12 mouse cellular contexts compared by ENCODE assay signal in genomic region chr2:71625298-71625902, GRCm38 (mm10).
A peak's percentile ranks its signal among the peaks of the same experiment; 100 is the strongest.
DNase-seq lines count a peak whose midpoint lies in the region; ATAC-seq lines count a peak whose summit lies in the region.
"Had no signal": no experiment of that assay in that cellular context is flagged by ENCODE, and none has a peak within 500 bp of the region (broad histone marks: within the 10 kb centered on the region; RNA-seq: fewer than 3 reads in every experiment).

No protein-coding gene starts in this region.

- H3K4me1 ChIP-seq in forebrain, embryonic 12.5 days, result peaks cover 51% of the 10 kb centered on the region
- peaks cover 40% of the 10 kb centered on the region for H3K4me1 ChIP-seq in hindbrain, embryonic 16.5 days (ENCODE audit: control insufficient read depth, insufficient read depth, low read depth, low read length)
- peaks cover 52% of the 10 kb centered on the region for H3K4me1 ChIP-seq in neural tube, embryonic 15.5 days
- peaks cover 26% of the 10 kb centered on the region for H3K4me1 ChIP-seq in kidney, embryonic 14.5 days (ENCODE audit: control insufficient read depth, insufficient read depth, low read length)

- peak; percentile 36; the same call in 1 of the 2 replicates for ATAC-seq in forebrain, embryonic 12.5 days (ENCODE audit: low FRiP score)
- ATAC-seq in hindbrain, embryonic 16.5 days, result peak; percentile 53
- ATAC-seq in neural tube, embryonic 15.5 days (ENCODE audit: low FRiP score), result no peak
- no peak for ATAC-seq in kidney, embryonic 14.5 days (ENCODE audit: low FRiP score, low TSS enrichment)
- ATAC-seq: intestine, postnatal 0 days had no signal

- H3K27me3 ChIP-seq in forebrain, embryonic 12.5 days, result no peaks in the 10 kb centered on the region
- no peaks in the 10 kb centered on the region for H3K27me3 ChIP-seq in hindbrain, embryonic 16.5 days (replicated peaks; ENCODE audit: control insufficient read depth, insufficient read depth, low read length)
- 0 out of 2 replicates have a peak, but pooled peaks cover 4% of the 10 kb centered on the region for H3K27me3 ChIP-seq in neural tube, embryonic 15.5 days (replicated peaks)
- H3K27me3 ChIP-seq in kidney, embryonic 14.5 days (ENCODE audit: control insufficient read depth, insufficient read depth, low read length), result no peaks in the 10 kb centered on the region; the same call in 1 of the 2 replicates

- peak; percentile 25 to 41 for DNase-seq in layer of hippocampus, adult 18-20 months (ENCODE audit: low spot score in 2 of 2)
- DNase-seq in layer of hippocampus, postnatal 25 days (ENCODE audit: extremely low spot score in 1 of 2, low spot score in 1 of 2), result no peak
- DNase-seq in thymus, postnatal 10 days (ENCODE audit: low spot score in 2 of 2), result no peak
- no peak for DNase-seq in embryo, embryonic 10 days (ENCODE audit: low spot score)
- DNase-seq: thymus, postnatal 25 days had no signal

- H3K9me3 ChIP-seq in forebrain, embryonic 12.5 days, result 0 out of 2 replicates have a peak, but pooled peaks cover 3% of the 10 kb centered on the region
- no peaks in the 10 kb centered on the region for H3K9me3 ChIP-seq in hindbrain, embryonic 16.5 days (ENCODE audit: control insufficient read depth, low read length)
- H3K9me3 ChIP-seq in neural tube, embryonic 15.5 days (replicated peaks), result no peaks in the 10 kb centered on the region
- 0 out of 2 replicates have a peak, but pooled peaks cover 2% of the 10 kb centered on the region for H3K9me3 ChIP-seq in kidney, embryonic 14.5 days (ENCODE audit: control insufficient read depth, low read length)
- H3K9me3 ChIP-seq: heart, embryonic 15.5 days had no signal

- H3K9ac ChIP-seq in forebrain, embryonic 12.5 days, result no peak overlapping the region
- H3K9ac ChIP-seq in hindbrain, embryonic 16.5 days (ENCODE audit: low read depth, low read length), result 0 out of 2 replicates have a peak overlapping the region, but pooled peaks have one; percentile 2
- no peak overlapping the region for H3K9ac ChIP-seq in neural tube, embryonic 15.5 days (replicated peaks)
- H3K9ac ChIP-seq in kidney, embryonic 14.5 days (ENCODE audit: low read depth, low read length), result no peak overlapping the region
- H3K9ac ChIP-seq: heart, embryonic 15.5 days; liver, embryonic 14.5 days had no signal

- 26% methylated on average over 7 of the region's 7 CpGs for WGBS in forebrain, embryonic 12.5 days
- 25% methylated on average over 7 of the region's 7 CpGs for WGBS in hindbrain, embryonic 16.5 days
- 33% methylated on average over 7 of the region's 7 CpGs for WGBS in neural tube, embryonic 15.5 days
- 72% methylated on average over 7 of the region's 7 CpGs for WGBS in kidney, embryonic 14.5 days

- no peak overlapping the region for H3K4me3 ChIP-seq in forebrain, embryonic 12.5 days (replicated peaks)
- no peak overlapping the region for H3K4me3 ChIP-seq in hindbrain, embryonic 16.5 days (ENCODE audit: low read length)
- no peak overlapping the region for H3K4me3 ChIP-seq in neural tube, embryonic 15.5 days (replicated peaks)
- no peak overlapping the region for H3K4me3 ChIP-seq in kidney, embryonic 14.5 days (ENCODE audit: low read length)
- H3K4me3 ChIP-seq: heart, embryonic 15.5 days had no signal

- no peaks in the 10 kb centered on the region for H3K36me3 ChIP-seq in forebrain, embryonic 12.5 days (replicated peaks)
- H3K36me3 ChIP-seq in hindbrain, embryonic 16.5 days (ENCODE audit: control insufficient read depth, insufficient read depth, low read length), result no peaks in the 10 kb centered on the region
- no peaks in the 10 kb centered on the region for H3K36me3 ChIP-seq in neural tube, embryonic 15.5 days
- no peaks in the 10 kb centered on the region for H3K36me3 ChIP-seq in kidney, embryonic 14.5 days (ENCODE audit: control insufficient read depth, insufficient read depth, low read length)
- H3K36me3 ChIP-seq: heart, embryonic 15.5 days had no signal

- H3K4me2 ChIP-seq in forebrain, embryonic 12.5 days, result no peak overlapping the region
- no peak overlapping the region for H3K4me2 ChIP-seq in hindbrain, embryonic 16.5 days (ENCODE audit: low read length)
- no peak overlapping the region for H3K4me2 ChIP-seq in neural tube, embryonic 15.5 days
- H3K4me2 ChIP-seq in kidney, embryonic 14.5 days (replicated peaks; ENCODE audit: low read depth, low read length), result no peak overlapping the region
- H3K4me2 ChIP-seq: heart, embryonic 15.5 days had no signal

- peak overlapping the region; percentile 78 for H3K27ac ChIP-seq in forebrain, embryonic 12.5 days
- peak overlapping the region; percentile 25 for H3K27ac ChIP-seq in hindbrain, embryonic 16.5 days (ENCODE audit: low read depth, low read length)
- 0 out of 2 replicates have a peak overlapping the region, but pooled peaks have one; percentile 9 for H3K27ac ChIP-seq in neural tube, embryonic 15.5 days (replicated peaks)
- no peak overlapping the region for H3K27ac ChIP-seq in kidney, embryonic 14.5 days (ENCODE audit: low read depth, low read length)
- H3K27ac ChIP-seq: heart, embryonic 15.5 days; liver, embryonic 14.5 days had no signal

Comparison
In these comparisons a context has a peak if more than half of its experiments do, and no peak if none do; other contexts are left out.
1. DNase-seq: peak in layer of hippocampus, adult 18-20 months (2 of 2); none in layer of hippocampus, postnatal 25 days (0 of 2), thymus, postnatal 10 days (0 of 2) and embryo, embryonic 10 days (single experiment).
2. ATAC-seq: peak in forebrain, embryonic 12.5 days (single experiment) and hindbrain, embryonic 16.5 days (single experiment); none in neural tube, embryonic 15.5 days (single experiment) and kidney, embryonic 14.5 days (single experiment).